Mouse (Mus musculus) B cell, adult 2 months (primary cell): ENCODE data around the gene Yju2.
A peak's percentile ranks its signal among the peaks of the same experiment; 100 is the strongest.
"Not testable (repeated sequence)": the region's sequence is repeated elsewhere in the genome, so short reads cannot be mapped to it uniquely, and the experiment has no call there.

Experiments
- DNase-seq, 2 experiments: peaks; one replicate each; pipeline ENCODE4 v3.0.0; 2022

Gene Yju2

GRCm38 (mm10) chr17:55958918-55959728 is at the start of gene Yju2:
TSS of gene Yju2 (plus strand) at chr17:55959099.
- peak; percentile 91 to 93 for DNase-seq

GRCm38 (mm10) chr17:55931553-55932502 is 27.1 kb upstream of the Yju2 start:
- DNase-seq, result peak; percentile 63 to 70

GRCm38 (mm10) chr17:55932635-55933034 is 26.3 kb upstream of the Yju2 start:
- no peak for DNase-seq

- DNase-seq, result no peak
These were observed 25.7 kb upstream of the Yju2 start for GRCm38 (mm10) chr17:55933191-55933590.

- DNase-seq, result not testable (repeated sequence)
These were observed 14.5 kb upstream of the Yju2 start for GRCm38 (mm10) chr17:55944387-55944865.

- DNase-seq, result peak; percentile 82 to 84
These were observed 13.8 kb upstream of the Yju2 start for GRCm38 (mm10) chr17:55944866-55945682.

- DNase-seq, result no peak
These were observed 13.2 kb upstream of the Yju2 start for GRCm38 (mm10) chr17:55945696-55946095.

- DNase-seq, result no peak
These were observed 10.3 kb upstream of the Yju2 start for GRCm38 (mm10) chr17:55948647-55949046.

GRCm38 (mm10) chr17:55949400-55949799 is 9.5 kb upstream of the Yju2 start, which contains the start of gene Zfp119b:
TSS of gene Zfp119b (minus strand) at chr17:55949500.
- DNase-seq, result no peak

GRCm38 (mm10) chr17:55950601-55951000 is 8.3 kb upstream of the Yju2 start:
- DNase-seq, result no peak

GRCm38 (mm10) chr17:55952041-55952440 is 6.9 kb upstream of the Yju2 start:
- DNase-seq, result no peak

GRCm38 (mm10) chr17:55952447-55953027 is 6.4 kb upstream of the Yju2 start, which contains the start of gene Ebi3:
TSS of gene Ebi3 (plus strand) at chr17:55952640.
- DNase-seq, result peak; percentile 30 to 47

- no peak for DNase-seq
These were observed 5.1 kb upstream of the Yju2 start for GRCm38 (mm10) chr17:55953751-55954150.

GRCm38 (mm10) chr17:55954229-55954628 is 4.7 kb upstream of the Yju2 start:
- no peak for DNase-seq

GRCm38 (mm10) chr17:55956129-55956528 is 2.8 kb upstream of the Yju2 start:
- DNase-seq, result peak; percentile 34 to 44

- DNase-seq, result no peak
These were observed 2.3 kb upstream of the Yju2 start for GRCm38 (mm10) chr17:55956591-55956990.

- peak; percentile 84 for DNase-seq
These were observed 1.7 kb upstream of the Yju2 start for GRCm38 (mm10) chr17:55957168-55957567.

GRCm38 (mm10) chr17:55957726-55958583 is 944 bp upstream of the Yju2 start:
- DNase-seq, result no peak

- no peak for DNase-seq
These were observed 364 bp upstream of the Yju2 start for GRCm38 (mm10) chr17:55958584-55958886.

- no peak for DNase-seq
These were observed 1.2 kb downstream of the Yju2 start for GRCm38 (mm10) chr17:55959946-55960740.
